Mouse (Mus musculus): ENCODE results near the gene Mup17.
"Not testable (repeated sequence)": the region's sequence is repeated elsewhere in the genome, so short reads cannot be mapped to it uniquely, and the experiment has no call there.

The Mup17 gene

DNA sequence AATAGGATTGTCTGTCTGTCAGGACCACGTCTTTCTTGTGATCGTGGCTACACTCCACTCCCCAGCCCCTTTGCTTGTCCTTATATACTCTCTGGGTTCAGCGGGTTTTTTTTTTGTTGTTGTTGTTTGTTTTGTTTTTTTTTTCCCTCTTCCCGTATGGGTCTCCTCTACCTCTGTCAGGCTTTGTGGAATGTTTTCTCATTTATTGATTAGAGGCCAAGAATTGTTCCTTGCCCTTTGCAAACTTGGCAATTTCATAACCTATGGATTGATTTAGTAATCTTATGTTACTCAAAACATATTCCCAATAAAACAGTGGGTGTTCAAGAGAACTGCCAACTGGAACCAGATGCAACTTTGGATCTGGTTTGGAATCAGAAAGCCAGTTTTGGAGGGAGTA lies at the start of gene Mup17:
Mup17 (minus strand) TSS at position 101 of the 400 bp plus-strand sequence.
- not testable (repeated sequence) for DNase-seq

DNA sequence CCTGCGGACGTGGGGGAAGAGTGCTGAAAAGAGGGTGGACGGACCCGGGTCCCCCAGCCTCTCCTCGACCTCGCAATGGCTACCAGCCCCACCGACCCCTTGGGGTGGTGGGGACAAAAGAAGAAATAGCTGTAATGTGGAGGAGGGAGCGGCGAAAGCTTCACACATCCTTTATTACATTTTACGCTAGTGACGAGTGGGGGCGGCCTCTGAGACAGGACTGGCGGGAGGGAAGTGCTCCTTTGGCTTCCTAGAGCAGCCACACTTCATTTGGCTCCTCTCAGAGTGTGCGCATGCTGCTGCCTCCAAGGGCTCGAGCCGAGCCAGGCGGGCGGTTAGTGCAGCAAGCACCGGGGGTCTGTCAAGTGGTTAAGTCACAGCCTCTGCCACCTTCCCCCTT lies 24.1 kb downstream of the Mup17 start:
- DNase-seq = not testable (repeated sequence)

DNA sequence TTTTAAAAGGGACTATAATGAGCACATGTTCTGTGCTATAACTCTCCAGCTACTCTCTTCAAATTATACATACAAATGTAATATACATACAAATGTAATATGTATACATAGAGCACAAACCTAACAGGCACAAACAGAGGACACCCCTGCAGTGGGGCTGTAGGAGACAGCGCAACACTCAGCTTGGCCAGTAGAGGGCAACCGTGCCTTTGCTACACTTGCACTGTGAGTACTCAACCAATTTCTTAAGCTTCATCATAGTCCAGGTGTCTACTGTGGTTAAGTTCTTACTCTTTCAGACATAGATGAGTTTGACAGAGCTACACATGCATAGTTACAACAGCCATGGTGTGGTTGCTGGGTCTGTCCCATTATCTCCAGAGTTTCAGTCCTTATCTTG lies 39.8 kb downstream of the Mup17 start:
- DNase-seq = not testable (repeated sequence)
